Mouse (Mus musculus): ENCODE measurements at regions not wholly inside any gene's neighbourhood (a gene's known extent, or its start where the extent isn't known, plus 50 kb on each side); places are given as distances from the start of the nearest gene placed in this dataset.

DNA sequence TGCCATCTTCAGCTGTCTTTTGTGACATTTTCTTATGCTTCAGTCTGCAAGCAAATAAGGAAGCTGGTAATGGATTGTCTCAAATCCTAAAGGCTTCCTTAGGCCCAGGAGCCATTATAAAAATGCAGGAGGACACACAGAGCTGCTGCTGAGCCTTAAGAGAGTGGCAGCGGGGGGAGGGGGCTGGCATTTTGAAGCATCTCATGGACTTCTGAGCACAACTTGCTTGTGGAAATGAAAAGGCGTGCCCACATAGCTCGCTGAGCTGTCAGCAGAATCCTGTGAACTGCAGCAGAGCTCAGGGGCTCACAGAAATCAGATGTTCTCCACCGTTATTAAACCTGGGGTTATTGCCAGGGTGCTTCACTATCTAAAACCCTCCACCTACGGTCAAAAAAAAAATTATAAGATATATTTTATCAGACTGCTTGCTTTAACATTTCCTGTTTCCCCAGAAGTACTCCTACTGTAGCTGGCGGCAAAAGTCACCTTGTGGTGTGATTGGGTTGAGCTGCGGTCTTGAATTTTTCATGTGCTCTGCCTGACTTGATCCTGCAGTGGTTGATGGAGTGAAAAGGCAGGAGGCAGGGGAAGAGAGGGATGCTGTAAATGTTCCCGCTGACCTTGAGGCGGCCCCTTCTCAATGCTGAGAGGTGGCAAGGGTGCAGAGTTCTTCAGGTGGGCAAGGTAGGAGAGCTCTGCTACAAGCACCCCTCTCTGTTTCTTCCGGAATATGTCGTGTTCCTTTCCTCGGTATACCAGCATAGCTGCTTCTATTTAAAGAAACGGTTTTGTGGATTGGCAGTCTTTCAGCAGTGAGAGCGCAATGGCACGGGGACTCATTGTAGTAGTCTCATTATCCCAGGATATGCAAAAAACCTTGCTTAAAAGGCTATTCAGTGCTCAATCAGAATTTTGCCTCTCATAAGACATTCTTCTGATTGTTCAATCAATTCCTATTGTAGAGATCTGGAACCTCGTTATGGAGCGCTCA, 71.4 kb upstream of the Krr1 start:
- Histone ChIP-seq H3K9ac (replicated peaks) (no peak overlapping the region; the same call in 1 of the 2 replicates), H3K27me3 (no peaks in the 10 kb centered on the region), H3K4me2 (replicated peaks) (peak overlapping the region; percentile 36), H3K4me3 (peak overlapping the region; percentile 15; the same call in 1 of the 2 replicates), H3K36me3 (no peaks in the 10 kb centered on the region), H3K27ac (replicated peaks) (peak overlapping the region; percentile 65), H3K9me3 (no peaks in the 10 kb centered on the region), H3K4me1 (peaks cover 18% of the 10 kb centered on the region)
- peak; percentile 61 for ATAC-seq (replicated peaks)
- WGBS: 33% methylated on average over 17 of the region's 17 CpGs

- no peak overlapping the region for H3K4me3 ChIP-seq
- H3K27me3 ChIP-seq: no peaks in the 10 kb centered on the region
- no peak overlapping the region for H3K4me2 ChIP-seq (replicated peaks)
- peaks cover 18% of the 10 kb centered on the region for H3K4me1 ChIP-seq
- no peak overlapping the region for H3K9ac ChIP-seq (replicated peaks)
- peak; percentile 57 for ATAC-seq (replicated peaks)
- no peaks in the 10 kb centered on the region for H3K9me3 ChIP-seq
- no peaks in the 10 kb centered on the region for H3K36me3 ChIP-seq
- H3K27ac ChIP-seq (replicated peaks): no peak overlapping the region
- WGBS: 74% methylated on average over 8 of the region's 8 CpGs
Observed at GRCm38 (mm10) chr10:111903956-111904355, 68.5 kb upstream of the Krr1 start.

DNA sequence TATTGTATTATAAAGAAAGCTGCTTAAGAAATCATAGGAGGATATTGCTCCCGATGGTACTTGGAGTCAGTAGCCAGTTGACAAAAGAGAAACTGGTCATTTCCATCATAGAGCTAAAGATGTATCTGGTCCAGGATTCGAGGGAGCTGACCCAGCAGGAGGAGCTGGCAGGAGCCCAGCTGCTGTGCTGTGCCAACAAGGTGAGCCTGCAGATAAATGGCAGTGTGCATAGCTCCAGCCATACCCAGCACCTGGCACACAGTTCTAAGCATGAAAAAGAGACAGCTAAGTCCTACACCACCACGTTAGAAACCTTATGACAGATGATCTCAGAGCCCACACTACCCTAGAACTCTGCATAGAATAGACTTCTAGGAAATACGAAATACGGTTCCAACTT, 64.6 kb upstream of the Krr1 start:
- H3K27me3 ChIP-seq: no peaks in the 10 kb centered on the region
- H3K9ac ChIP-seq (replicated peaks): no peak overlapping the region
- ATAC-seq (replicated peaks): no peak
- no peak overlapping the region for H3K4me3 ChIP-seq
- H3K27ac ChIP-seq (replicated peaks): no peak overlapping the region
- no peak overlapping the region for H3K4me2 ChIP-seq (replicated peaks)
- 79% methylated on average over 5 of the region's 5 CpGs for WGBS
- H3K4me1 ChIP-seq: 0 out of 2 replicates have a peak, but pooled peaks cover 5% of the 10 kb centered on the region
- H3K36me3 ChIP-seq: no peaks in the 10 kb centered on the region
- no peaks in the 10 kb centered on the region for H3K9me3 ChIP-seq

GRCm38 (mm10) chr10:111912561-111912960, 59.9 kb upstream of the Krr1 start:
- Histone ChIP-seq H3K4me2 (replicated peaks) (no peak overlapping the region), H3K36me3 (no peaks in the 10 kb centered on the region), H3K4me3 (no peak overlapping the region), H3K9me3 (no peaks in the 10 kb centered on the region), H3K27me3 (no peaks in the 10 kb centered on the region), H3K27ac (replicated peaks) (no peak overlapping the region), H3K9ac (replicated peaks) (no peak overlapping the region), H3K4me1 (peaks cover 9% of the 10 kb centered on the region; the same call in 1 of the 2 replicates)
- WGBS: 74% methylated on average over 6 of the region's 6 CpGs
- no peak for ATAC-seq (replicated peaks)

- Histone ChIP-seq H3K9me3 (no peaks in the 10 kb centered on the region), H3K9ac (replicated peaks) (no peak overlapping the region), H3K4me2 (replicated peaks) (no peak overlapping the region), H3K4me3 (no peak overlapping the region), H3K36me3 (no peaks in the 10 kb centered on the region), H3K27ac (replicated peaks) (no peak overlapping the region), H3K27me3 (no peaks in the 10 kb centered on the region), H3K4me1 (peaks cover 9% of the 10 kb centered on the region; the same call in 1 of the 2 replicates)
- no peak for ATAC-seq (replicated peaks)
- WGBS: 76% methylated on average over 20 of the region's 20 CpGs
Observed at GRCm38 (mm10) chr10:111913066-111913785, 59.2 kb upstream of the Krr1 start.

- no peak for ATAC-seq (replicated peaks)
- no peaks in the 10 kb centered on the region for H3K36me3 ChIP-seq
- no peaks in the 10 kb centered on the region for H3K9me3 ChIP-seq
- H3K4me3 ChIP-seq: no peak overlapping the region
- no peak overlapping the region for H3K4me2 ChIP-seq (replicated peaks)
- H3K27ac ChIP-seq (replicated peaks): no peak overlapping the region
- no peaks in the 10 kb centered on the region for H3K27me3 ChIP-seq
- H3K4me1 ChIP-seq: peaks cover 9% of the 10 kb centered on the region; the same call in 1 of the 2 replicates
- WGBS: 55% methylated on average over 4 of the region's 4 CpGs
- no peak overlapping the region for H3K9ac ChIP-seq (replicated peaks)
Observed at GRCm38 (mm10) chr10:111914231-111914630, 58.2 kb upstream of the Krr1 start.

DNA sequence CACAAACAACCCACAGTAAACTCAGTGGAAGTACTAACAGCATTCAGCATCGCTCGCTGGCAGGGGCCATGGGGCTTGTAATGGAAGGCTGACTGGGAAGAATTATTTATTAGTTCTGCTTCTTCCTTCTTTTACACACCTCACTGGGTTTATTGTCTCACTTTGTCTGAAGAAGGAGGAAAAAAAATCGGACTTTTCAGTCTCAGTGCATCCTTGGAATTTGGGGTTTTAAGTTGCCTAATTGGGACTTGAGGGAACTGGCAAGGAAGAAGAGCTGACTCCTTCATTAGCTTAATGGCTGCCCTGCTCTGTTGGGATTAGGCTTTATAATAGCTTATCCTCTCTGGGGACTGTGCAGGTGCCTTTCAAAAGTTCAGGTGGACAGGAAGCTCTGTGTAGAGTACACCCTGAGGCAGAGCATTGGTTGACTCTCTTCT, 54.4 kb upstream of the Krr1 start:
- no peak for ATAC-seq (replicated peaks)
- no peaks in the 10 kb centered on the region for H3K27me3 ChIP-seq
- H3K4me1 ChIP-seq: peaks cover 9% of the 10 kb centered on the region; the same call in 1 of the 2 replicates
- no peak overlapping the region for H3K27ac ChIP-seq (replicated peaks)
- 7% methylated on average over 3 of the region's 3 CpGs for WGBS
- no peak overlapping the region for H3K4me3 ChIP-seq
- H3K9ac ChIP-seq (replicated peaks): no peak overlapping the region
- H3K4me2 ChIP-seq (replicated peaks): no peak overlapping the region
- no peaks in the 10 kb centered on the region for H3K9me3 ChIP-seq
- H3K36me3 ChIP-seq: no peaks in the 10 kb centered on the region

DNA sequence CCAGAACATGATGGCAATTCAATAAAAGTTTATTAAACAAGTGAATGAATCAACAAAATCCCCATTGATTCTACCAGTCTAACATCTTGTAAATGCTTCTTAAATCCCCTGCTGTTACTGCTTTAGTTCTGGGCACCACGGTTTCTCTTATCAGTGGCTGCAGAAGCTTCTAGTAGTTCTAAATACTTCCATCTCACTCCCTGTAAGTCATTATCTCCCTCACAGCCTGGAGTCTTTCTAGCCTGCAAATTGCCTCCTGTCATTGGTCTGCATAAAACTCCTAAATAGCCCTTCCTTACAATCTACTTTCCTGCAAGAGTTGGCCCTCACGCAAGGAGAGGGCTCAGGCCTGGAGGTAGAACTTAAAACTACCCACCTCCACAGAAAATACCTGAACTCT, 53.0 kb upstream of the Krr1 start:
- Histone ChIP-seq H3K9me3 (no peaks in the 10 kb centered on the region), H3K9ac (replicated peaks) (no peak overlapping the region), H3K4me3 (no peak overlapping the region), H3K36me3 (no peaks in the 10 kb centered on the region), H3K27ac (replicated peaks) (no peak overlapping the region), H3K4me1 (no peaks in the 10 kb centered on the region), H3K27me3 (no peaks in the 10 kb centered on the region), H3K4me2 (replicated peaks) (no peak overlapping the region)
- ATAC-seq (replicated peaks): no peak
- 76% methylated on average over 2 of the region's 2 CpGs for WGBS

- WGBS: 76% methylated on average over 9 of the region's 9 CpGs
- Histone ChIP-seq H3K9me3 (no peaks in the 10 kb centered on the region), H3K4me1 (peaks cover 7% of the 10 kb centered on the region; the same call in 1 of the 2 replicates), H3K9ac (replicated peaks) (no peak overlapping the region), H3K36me3 (no peaks in the 10 kb centered on the region), H3K4me3 (no peak overlapping the region), H3K4me2 (replicated peaks) (no peak overlapping the region), H3K27ac (replicated peaks) (no peak overlapping the region), H3K27me3 (0 out of 2 replicates have a peak, but pooled peaks cover 4% of the 10 kb centered on the region)
- ATAC-seq (replicated peaks): no peak
Observed at GRCm38 (mm10) chr10:111921492-111921891, 51.0 kb upstream of the Krr1 start.

All from forebrain, embryonic 15.5 days (tissue).